Mouse (Mus musculus): ENCODE results near the gene Itpa.

DNA sequence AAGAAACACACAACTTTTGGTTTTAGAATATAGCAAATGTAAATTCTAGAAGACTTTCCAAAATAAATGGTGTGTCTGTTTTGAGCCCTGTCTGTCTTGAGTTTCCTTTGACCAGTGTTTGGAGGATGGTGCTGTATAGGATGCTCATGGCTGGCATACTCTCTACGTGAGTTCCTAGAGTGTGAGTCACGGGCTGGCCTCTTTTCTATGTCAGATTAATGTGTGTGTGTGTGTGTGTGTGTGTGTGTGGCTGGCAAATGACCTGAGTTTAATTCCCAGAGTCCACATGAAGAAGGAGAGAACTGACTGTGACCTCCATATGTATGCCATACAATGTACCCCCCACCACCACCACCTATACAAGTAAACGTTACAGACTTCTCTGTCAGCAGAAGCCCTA lies 14.1 kb downstream of the Itpa start:
- TF ChIP-seq CTCF (IDR thresholded peaks at IDR 0.05; ENCODE audit: control insufficient read depth, insufficient read depth, insufficient replicate concordance, low read depth, low read length) (no peak), POLR2A (IDR thresholded peaks at IDR 0.05; ENCODE audit: control insufficient read depth, low read depth, low read length) (no peak)

Measured in testis, adult 2 months (tissue).